Mouse (Mus musculus): ENCODE measurements at regions not wholly inside any gene's neighbourhood (a gene's known extent, or its start where the extent isn't known, plus 50 kb on each side); places are given as distances from the start of the nearest gene placed in this dataset.
A peak's percentile ranks its signal among the peaks of the same experiment; 100 is the strongest.

- TF ChIP-seq ZNF384 (IDR thresholded peaks at IDR 0.05; ENCODE audit: low read depth, low read length) = 0 out of 2 replicates have a peak, but pooled peaks have one; percentile 42
- TF ChIP-seq CHD2 (IDR thresholded peaks at IDR 0.05; ENCODE audit: low read depth, low read length) = no peak
Measured at GRCm38 (mm10) chr14:25015288-25016238, 443.4 kb upstream of the Zmiz1 start.
